Mouse (Mus musculus) kidney, adult 8-10 months (tissue): ENCODE measurements around the gene Zim1.

ENCODE experiments used
- DNase-seq, 2 experiments: peaks; one replicate each; pipeline ENCODE4 v3.0.0; 2022

Zim1 gene

DNA sequence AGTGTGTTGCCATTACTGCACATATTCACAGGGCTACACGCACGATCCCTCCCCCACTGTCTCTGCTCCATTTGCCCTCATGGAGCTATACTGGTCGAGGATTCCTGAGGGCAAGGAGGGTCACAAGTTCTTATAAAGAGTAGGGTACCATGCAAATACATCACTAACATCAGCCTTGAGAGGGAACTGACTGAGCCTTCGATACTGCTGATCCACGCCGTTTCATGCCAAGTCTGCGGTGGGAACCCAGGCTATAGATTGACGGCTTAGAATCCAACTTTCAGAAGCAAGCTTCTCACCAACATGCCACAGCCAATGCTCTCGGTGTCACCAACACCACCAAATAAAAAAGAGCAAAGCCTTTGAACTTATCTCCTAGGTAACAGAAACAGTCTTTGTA is 45.7 kb downstream of the Zim1 start:
- DNase-seq: no peak

- DNase-seq: no peak
These were observed 50.4 kb downstream of the Zim1 start for GRCm38 (mm10) chr7:6645821-6646220.

DNA sequence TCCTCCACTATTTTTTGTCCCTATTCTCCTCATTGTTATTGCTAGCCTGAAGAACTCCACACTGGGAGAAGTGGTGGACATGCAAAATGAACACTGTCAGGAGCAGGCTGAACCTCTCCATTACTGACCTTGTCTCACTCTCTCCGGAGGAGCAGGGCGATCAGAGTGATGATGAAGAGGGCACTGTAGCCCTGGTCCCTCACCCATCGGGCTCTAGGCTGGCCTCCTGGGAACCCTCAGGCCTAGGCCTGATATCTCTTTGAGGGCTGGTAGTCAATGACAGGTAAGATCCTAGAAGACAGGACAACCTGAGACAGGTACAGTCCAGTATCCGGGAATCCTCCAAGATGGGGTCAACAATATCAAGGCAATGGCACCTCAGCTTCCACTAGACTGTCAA is 58.2 kb downstream of the Zim1 start:
- no peak for DNase-seq

GRCm38 (mm10) chr7:6636741-6637140 is 59.5 kb downstream of the Zim1 start:
- no peak for DNase-seq

- DNase-seq: no peak
These were observed 60.4 kb downstream of the Zim1 start for GRCm38 (mm10) chr7:6635831-6636230.
